Mouse (Mus musculus) adrenal gland, postnatal 36 days (tissue): ENCODE measurements around the gene Tmprss12. TPM values are rescaled to one million over a fixed set of nuclear protein-coding genes. Genes with fewer than 3 reads are reported as not detected.
"Not testable (repeated sequence)": the region's sequence is repeated elsewhere in the genome, so short reads cannot be mapped to it uniquely, and the experiment has no call there.

Experiments used
- DNase-seq, 2 experiments: peaks; one replicate each; pipeline ENCODE4 v3.0.0; 2021; ENCODE audit warnings: mixed read lengths in 1 of 2
- total RNA-seq, 2 experiments: library from RNA; stranded (reverse); gene quantifications; 2 replicates each; pipeline ENCODE4 v1.2.3; 2021

Gene Tmprss12
- total RNA-seq, 2 experiments from 2014 or later, result not detected

- DNase-seq, result no peak
These were observed 5.7 kb upstream of the Tmprss12 start for GRCm38 (mm10) chr15:100274790-100275559.

- no peak for DNase-seq
These were observed 4.2 kb upstream of the Tmprss12 start for GRCm38 (mm10) chr15:100276403-100276802.

GRCm38 (mm10) chr15:100277586-100277985 is 3.1 kb upstream of the Tmprss12 start:
- no peak for DNase-seq

- DNase-seq, result no peak
These were observed 8.3 kb downstream of the Tmprss12 start for GRCm38 (mm10) chr15:100288980-100289379.

GRCm38 (mm10) chr15:100290858-100291257 is 10.2 kb downstream of the Tmprss12 start:
- DNase-seq, result peak in 1 of 2 experiments; percentile 9

GRCm38 (mm10) chr15:100292326-100292725 is 11.7 kb downstream of the Tmprss12 start:
- no peak for DNase-seq

- no peak for DNase-seq
These were observed 17.2 kb downstream of the Tmprss12 start for GRCm38 (mm10) chr15:100297856-100298255.

- no peak for DNase-seq
These were observed 19.9 kb downstream of the Tmprss12 start for GRCm38 (mm10) chr15:100300499-100300898.

- peak in 1 of 2 experiments; percentile 24 for DNase-seq
These were observed 20.9 kb downstream of the Tmprss12 start for GRCm38 (mm10) chr15:100301556-100301955.

- peak in 1 of 2 experiments; percentile 8 for DNase-seq
These were observed 22.9 kb downstream of the Tmprss12 start for GRCm38 (mm10) chr15:100303428-100304018.

GRCm38 (mm10) chr15:100304019-100304991 is 23.7 kb downstream of the Tmprss12 start, which contains the start of gene Mettl7a1:
Gene Mettl7a1, plus strand, starts transcription at chr15:100304140.
- peak; percentile 90 to 93 for DNase-seq

GRCm38 (mm10) chr15:100306201-100306600 is 25.6 kb downstream of the Tmprss12 start:
- DNase-seq, result no peak

- DNase-seq, result peak; percentile 22 to 35
These were observed 26.9 kb downstream of the Tmprss12 start for GRCm38 (mm10) chr15:100307438-100308096.

GRCm38 (mm10) chr15:100312346-100312745 is 31.7 kb downstream of the Tmprss12 start:
- DNase-seq, result no peak

- no peak for DNase-seq
These were observed 34.0 kb downstream of the Tmprss12 start for GRCm38 (mm10) chr15:100314448-100315145.

- not testable (repeated sequence) for DNase-seq
These were observed 37.5 kb downstream of the Tmprss12 start for GRCm38 (mm10) chr15:100318014-100318671.

GRCm38 (mm10) chr15:100319884-100320283 is 39.2 kb downstream of the Tmprss12 start:
- DNase-seq, result no peak

- DNase-seq, result no peak
These were observed 39.8 kb downstream of the Tmprss12 start for GRCm38 (mm10) chr15:100320295-100320905.

GRCm38 (mm10) chr15:100321134-100321533 is 40.5 kb downstream of the Tmprss12 start:
- peak; percentile 50 to 61 for DNase-seq

GRCm38 (mm10) chr15:100324021-100324591 is 43.5 kb downstream of the Tmprss12 start:
- DNase-seq, result no peak
